Mouse (Mus musculus) thymus, postnatal 25 days (tissue): ENCODE measurements around the gene Mkrn3.

Experiments used
- DNase-seq: peaks from one replicate; pipeline ENCODE4 v3.0.0; 2022

Gene Mkrn3

GRCm38 (mm10) chr7:62419493-62420360 lies at the start of gene Mkrn3:
Gene Mkrn3, minus strand, starts transcription at chr7:62420139.
- peak; percentile 14 for DNase-seq

- peak; percentile 21 for DNase-seq
Observed at GRCm38 (mm10) chr7:62463878-62464755, 44.2 kb upstream of the Mkrn3 start, which contains the start of gene Peg12. Gene Peg12, minus strand, starts transcription at chr7:62464510.

- no peak for DNase-seq
Observed at GRCm38 (mm10) chr7:62463007-62463877, 43.3 kb upstream of the Mkrn3 start.

DNA sequence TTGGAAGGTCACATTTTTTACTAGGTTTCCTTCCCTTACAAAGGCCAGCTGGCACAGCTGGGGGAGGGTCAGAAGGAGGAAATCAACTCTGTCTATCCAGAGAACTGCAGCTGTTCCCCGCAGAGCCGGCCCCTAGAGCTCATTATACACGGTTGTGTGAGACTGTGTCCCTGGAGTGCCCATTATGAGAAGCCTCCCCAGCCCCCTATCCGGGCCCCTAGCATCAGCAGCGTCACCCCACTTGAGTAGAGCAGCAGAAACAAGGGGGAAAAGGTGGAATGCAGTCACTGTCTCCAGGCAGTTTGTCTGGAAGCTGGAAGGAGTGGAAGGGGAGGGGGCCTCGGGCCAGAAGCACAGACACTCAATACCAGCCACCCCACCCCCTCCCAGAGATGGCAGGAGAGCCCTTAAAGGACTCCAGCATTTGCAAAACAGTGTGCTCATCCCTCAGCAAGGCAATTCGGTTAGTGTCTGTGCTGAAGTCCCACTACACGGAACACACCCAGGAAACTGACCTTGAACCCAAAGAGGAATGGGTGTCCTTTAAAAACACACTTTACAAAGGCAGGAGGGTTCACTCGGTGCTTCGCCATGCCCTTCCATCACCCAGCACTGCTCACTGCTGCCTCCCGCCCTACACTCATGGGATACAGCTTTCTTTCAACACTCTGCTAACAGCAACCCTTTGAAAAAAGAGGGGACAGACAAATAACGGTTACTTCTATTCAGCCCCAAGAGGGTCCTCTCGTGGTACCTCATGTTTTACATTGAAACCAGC lies 42.5 kb upstream of the Mkrn3 start:
- DNase-seq, result no peak

GRCm38 (mm10) chr7:62452353-62452752 lies 32.4 kb upstream of the Mkrn3 start:
- DNase-seq, result no peak

GRCm38 (mm10) chr7:62445431-62446165 lies 25.7 kb upstream of the Mkrn3 start:
- no peak for DNase-seq

- DNase-seq, result no peak
Observed at GRCm38 (mm10) chr7:62436394-62436793, 16.5 kb upstream of the Mkrn3 start.

DNA sequence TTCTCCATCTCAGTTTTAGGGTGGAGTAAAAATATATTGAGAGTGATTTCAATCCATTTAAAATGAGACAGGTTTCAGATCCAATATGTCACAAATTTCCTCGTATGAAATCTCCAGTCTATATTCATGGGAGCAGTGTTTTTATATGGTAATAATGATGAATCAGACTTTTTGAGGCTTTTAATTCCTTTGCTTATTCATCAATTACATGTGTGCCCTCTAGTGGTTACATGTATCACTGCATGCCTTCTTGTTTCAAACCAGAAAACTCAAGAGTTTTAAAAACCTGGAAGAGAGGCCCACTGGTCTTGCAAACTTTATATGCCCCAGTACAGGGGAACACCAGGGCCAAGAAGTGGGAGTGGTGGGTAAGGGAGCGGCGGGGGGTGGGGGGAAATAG lies 13.3 kb upstream of the Mkrn3 start:
- no peak for DNase-seq

DNA sequence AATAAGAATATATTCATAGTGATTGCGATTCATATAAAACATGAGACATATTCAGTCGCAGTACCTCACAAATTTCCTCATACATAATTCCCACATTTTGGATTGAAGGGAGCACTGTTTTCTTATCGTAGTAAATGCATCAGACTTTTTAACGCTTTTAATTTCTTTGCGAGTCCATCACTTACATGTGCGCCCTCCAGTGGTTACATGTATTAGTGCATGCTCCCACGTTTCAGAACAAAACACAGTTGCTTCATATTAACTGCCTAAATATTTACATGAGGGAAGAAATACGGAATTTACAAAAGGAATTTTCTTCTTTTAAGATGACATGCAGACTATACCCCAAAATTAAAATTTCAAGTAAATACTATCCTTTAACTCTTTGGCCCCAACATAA lies 8.4 kb upstream of the Mkrn3 start:
- DNase-seq, result no peak

- no peak for DNase-seq
Observed at GRCm38 (mm10) chr7:62423210-62423609, 3.3 kb upstream of the Mkrn3 start.

- DNase-seq, result no peak
Observed at GRCm38 (mm10) chr7:62420566-62420965, 627 bp upstream of the Mkrn3 start.

GRCm38 (mm10) chr7:62419105-62419492 lies 840 bp downstream of the Mkrn3 start:
- DNase-seq, result no peak

- no peak for DNase-seq
Observed at GRCm38 (mm10) chr7:62418346-62418745, 1.6 kb downstream of the Mkrn3 start.

- no peak for DNase-seq
Observed at GRCm38 (mm10) chr7:62416173-62416572, 3.8 kb downstream of the Mkrn3 start.

GRCm38 (mm10) chr7:62415222-62415621 lies 4.7 kb downstream of the Mkrn3 start:
- DNase-seq, result no peak

GRCm38 (mm10) chr7:62407803-62408202 lies 12.1 kb downstream of the Mkrn3 start:
- no peak for DNase-seq

- DNase-seq, result no peak
Observed at GRCm38 (mm10) chr7:62406573-62407050, 13.3 kb downstream of the Mkrn3 start.

- DNase-seq, result no peak
Observed at GRCm38 (mm10) chr7:62392202-62392601, 27.7 kb downstream of the Mkrn3 start.

DNA sequence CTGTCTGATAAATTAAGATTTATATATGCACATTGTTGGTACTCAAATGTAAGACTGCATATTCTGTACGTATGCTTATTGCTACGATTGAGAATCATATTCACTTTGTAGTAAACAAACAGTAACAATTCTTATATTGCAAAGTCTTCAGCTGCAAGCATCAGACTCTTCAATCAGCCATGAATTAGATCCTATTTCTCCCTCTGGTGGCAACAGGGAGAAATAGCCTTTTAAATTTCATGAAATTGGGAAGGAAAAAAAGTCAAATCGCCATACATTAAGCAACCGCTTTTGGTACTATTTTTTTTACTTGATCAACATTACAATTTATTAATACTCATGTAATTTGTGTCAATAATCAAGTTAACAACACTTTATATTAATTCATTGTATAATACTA lies 31.6 kb downstream of the Mkrn3 start:
- DNase-seq, result no peak

- DNase-seq, result no peak
Observed at GRCm38 (mm10) chr7:62382391-62382790, 37.5 kb downstream of the Mkrn3 start.

- no peak for DNase-seq
Observed at GRCm38 (mm10) chr7:62378529-62378928, 41.4 kb downstream of the Mkrn3 start.
